Mouse (Mus musculus) kidney, adult 9 months (tissue): ENCODE results near the gene Gm20741.

Experiments
- DNase-seq: peaks from one replicate; pipeline ENCODE4 v3.0.0; 2022

Gm20741 gene

DNA sequence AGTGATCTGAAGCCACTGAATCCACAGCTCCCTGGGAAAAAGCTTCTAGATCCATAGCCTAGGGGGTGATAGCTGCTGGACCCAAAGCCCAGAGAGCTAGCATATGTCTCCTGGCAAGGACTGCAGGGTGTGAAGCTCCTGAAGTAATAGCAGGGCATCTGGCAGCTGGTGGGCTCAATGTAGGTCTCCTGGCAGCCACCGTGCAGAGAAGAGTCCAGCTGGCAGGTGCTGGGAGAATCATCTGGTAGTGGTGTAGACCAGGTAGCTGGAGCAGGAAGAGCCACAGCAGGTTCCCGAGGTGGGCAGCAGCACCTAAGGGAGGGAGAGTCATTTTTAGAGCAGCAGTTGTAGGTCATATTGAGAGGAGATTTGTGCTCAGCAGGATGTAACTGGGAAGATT is at the start of gene Gm20741:
Gene Gm20741, minus strand, starts transcription at position 394 of the 400 bp plus-strand sequence.
- no peak for DNase-seq

DNA sequence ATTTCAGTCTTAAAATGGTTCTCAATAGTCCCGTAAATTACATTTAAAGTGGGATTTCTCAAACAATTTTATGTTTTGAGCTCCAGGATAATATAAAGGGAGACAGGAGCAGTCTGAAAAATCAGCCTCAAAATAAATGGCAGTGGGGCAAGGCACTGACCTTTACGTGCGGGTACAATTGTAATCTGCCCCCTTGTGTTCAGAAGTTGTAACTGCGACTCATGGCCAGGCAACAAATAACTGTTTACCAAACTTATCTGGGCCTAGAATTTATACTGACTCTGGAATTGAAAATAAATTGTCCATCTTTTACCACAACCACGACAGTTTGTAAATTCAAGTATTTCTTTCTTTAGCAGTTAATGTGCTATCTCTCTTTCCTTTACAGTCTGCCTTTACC is 39.4 kb upstream of the Gm20741 start:
- DNase-seq: peak; percentile 32

DNA sequence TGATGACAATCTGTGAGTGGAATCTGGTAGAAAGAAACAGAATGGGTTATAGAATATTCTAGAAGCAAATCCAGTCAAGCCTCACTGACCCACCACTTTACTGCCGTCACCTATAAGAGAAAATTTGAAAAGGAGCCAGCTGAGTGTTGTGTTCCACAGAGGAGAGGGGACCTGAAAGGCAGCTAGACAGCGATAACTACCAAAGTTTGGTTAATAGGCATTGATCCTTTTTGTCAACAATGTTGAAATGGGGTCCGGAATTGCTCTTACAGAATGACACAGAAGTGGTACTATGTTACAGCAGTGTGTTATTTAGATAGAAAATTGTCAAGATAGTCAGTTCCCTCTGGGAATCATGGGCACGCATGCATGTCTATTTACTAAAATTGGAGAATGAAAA is 36.5 kb upstream of the Gm20741 start:
- DNase-seq: no peak

DNA sequence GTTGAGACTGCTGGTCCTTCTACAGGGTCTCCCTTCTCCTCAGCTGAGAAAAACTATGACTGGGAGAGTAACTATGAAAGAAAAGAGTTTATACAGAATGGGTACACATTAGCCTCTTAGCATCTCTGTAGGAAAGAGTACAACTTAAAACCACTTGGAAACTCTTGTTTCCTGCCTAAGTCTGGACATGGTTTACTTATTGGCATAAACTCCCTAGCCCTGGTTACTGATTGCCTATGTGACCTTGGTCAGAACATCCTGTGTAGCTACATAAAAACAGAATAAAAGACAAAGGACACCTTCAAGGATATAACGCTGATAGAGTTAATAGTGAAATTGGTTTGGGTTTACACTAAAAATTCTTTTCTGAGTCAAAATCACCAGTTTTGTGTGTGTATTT is 35.3 kb upstream of the Gm20741 start:
- DNase-seq: peak; percentile 75

DNA sequence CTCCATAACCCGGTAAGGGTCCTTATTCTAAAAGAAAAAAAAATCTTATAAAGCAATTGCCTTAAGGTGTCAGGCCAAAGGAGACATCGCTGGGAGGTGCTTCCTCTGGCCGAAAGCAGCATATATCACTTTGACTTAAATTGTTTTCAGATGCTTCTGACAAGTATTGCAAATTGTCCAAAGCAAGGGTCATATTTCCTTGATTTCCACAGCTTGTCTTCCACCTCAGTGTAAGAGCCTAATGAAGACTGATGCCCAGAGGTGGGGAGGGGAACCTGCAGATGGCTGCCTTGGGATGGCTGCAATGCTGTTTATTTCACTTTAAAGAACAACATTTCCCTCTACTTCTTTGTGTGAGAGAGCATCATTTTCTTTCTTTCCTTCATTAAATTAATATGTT is 15.0 kb upstream of the Gm20741 start:
- DNase-seq: no peak

DNA sequence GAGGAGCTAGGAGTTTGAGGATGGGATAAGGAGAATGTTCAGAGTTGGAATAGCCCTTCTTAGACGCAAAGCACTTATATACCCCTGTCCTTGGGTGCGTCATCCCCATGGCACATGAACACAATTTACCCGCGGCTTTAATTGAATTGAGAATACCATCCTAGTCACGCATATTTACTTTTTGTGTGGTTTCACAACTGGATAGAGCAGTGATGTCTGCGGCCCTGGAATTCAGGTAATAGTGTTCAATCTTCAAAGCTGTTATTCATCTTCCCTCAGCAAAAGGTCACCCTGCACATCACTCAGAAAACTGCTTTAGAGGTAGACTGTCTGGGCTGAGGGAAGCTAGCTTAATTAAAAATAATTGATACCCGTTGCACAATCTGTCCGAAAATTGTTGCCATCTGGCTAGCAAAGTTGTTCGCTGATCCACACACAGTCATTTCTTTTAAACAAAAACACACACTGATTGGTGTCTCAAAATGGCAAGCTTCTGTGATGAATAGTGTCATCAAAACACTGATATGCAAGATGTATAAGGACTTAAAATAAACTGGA is 14.2 kb upstream of the Gm20741 start, which contains the start of gene Krtap14:
Gene Krtap14, minus strand, starts transcription at position 51 of the 558 bp plus-strand sequence.
- DNase-seq: no peak

DNA sequence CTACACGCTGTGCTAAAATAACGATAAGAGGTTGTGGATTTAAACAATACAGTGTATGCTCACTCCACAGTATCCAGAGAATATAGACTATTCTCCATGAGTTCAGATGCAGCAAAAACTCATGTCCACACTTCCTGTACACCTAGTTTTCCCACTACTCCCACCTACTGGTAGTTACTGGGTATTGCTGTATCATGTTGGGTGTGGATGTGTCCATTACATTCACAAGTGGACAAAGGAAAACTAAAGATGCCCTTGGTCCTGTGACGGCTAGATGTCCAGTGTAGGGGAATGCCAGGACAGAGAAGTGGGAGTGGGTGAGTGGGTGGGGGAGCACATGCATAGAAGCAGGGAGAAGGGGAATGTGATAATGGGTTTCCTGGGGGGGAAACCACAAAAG is 11.7 kb upstream of the Gm20741 start:
- DNase-seq: peak; percentile 50

DNA sequence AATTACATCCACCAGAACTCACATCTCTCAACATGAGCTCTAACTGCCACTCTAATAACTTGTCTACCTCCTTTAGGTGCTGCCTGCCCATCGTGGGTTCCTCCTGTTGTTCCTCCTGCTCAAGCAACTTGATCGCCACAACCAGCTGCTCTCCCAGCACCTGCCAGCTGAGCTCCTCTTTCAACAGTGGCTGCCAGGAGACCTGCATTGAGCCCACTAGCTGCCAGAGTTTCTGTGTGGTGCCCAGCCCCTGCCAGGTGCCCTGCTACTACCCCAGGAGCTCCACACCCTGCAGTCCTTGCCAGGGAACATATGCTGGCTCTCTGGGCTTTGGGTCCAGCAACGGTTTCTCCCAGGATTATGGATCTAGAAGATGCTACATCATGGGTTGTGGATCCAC is 8.0 kb upstream of the Gm20741 start, which contains the start of gene Krtap15:
Gene Krtap15, plus strand, starts transcription at position 150 of the 400 bp plus-strand sequence.
- no peak for DNase-seq

DNA sequence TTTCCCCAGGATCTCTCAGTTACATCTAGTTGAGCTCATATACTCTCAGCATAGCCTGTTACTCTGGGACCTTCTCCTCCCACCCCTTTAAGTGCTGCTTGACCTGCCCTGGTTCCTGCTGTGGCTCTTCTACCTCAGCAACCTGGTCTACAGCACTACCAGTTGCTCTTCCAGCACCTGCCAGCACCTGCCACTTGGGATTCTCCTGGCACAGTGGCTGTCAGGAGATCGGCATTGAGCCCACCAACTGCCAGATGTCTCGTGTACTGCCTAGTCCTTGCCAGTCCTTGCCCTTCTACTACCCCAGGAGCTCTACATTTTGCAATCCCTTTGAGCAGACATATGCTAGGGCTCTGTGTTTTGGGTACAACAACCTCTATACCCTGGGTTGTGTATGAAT is 25.2 kb downstream of the Gm20741 start:
- no peak for DNase-seq

DNA sequence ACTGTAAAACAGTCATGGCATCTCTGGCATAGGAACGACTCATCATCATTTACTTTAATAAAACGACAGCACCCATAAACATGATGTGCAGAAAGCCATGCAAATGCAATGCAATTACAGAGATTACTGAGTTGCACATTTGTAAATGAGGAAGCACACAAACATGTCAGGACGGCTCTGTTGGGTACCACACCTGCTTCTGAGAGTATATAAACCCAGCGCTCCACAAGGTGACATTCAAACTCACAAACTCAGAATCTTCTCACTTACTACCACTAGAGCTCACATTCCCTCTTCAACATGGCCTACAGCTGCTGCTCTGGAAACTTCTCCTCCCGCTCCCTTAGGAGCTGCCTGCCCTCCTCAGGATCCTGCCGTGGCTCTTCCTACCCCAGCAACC is 34.4 kb downstream of the Gm20741 start, which contains the start of gene Gm5965:
Gene Gm5965, plus strand, starts transcription at position 301 of the 400 bp plus-strand sequence.
- DNase-seq: no peak

DNA sequence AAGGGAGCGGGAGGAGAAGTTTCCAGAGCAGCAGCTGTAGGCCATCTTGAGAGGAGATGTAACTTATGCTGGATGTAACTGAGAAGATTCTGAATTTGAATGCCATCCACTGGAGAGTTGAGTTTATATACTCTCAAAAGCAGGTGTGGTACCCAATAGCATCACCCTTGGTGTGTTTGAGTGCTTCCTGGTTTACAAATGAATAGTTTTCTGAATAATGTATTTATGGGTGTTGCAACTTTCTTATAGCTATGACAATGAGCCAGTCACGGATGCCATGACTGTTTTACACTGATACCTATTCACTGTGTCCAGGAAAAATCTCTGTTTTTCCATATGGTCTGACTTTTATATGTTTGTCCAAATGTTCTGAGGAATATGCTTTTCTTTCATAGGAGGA is 37.9 kb downstream of the Gm20741 start, which contains the start of gene 2310057N15Rik:
Gene 2310057N15Rik, minus strand, starts transcription at position 101 of the 400 bp plus-strand sequence.
- DNase-seq: no peak
